Mouse (Mus musculus) left cerebral cortex, postnatal 25 days (tissue): ENCODE measurements around the gene Zfp341. TPM values are rescaled to one million over a fixed set of nuclear protein-coding genes. Genes with fewer than 3 reads are reported as not detected.

ENCODE experiments used
- DNase-seq, 2 experiments: peaks; one replicate each; pipeline ENCODE4 v3.0.0; 2022; ENCODE audit warnings: low spot score in 2 of 2, mixed read lengths in 1 of 2
- intact Hi-C: fragments of 180-260 bp; cut with DNase I; formaldehyde crosslinking; loops from one replicate; pipeline ENCODE4 v1.15.1; 2025
- total RNA-seq, 2 experiments: library from RNA; stranded (reverse); gene quantifications; 2 replicates each; pipeline ENCODE4 v1.2.3; 2021

Gene Zfp341
- total RNA-seq: 10 to 100 TPM; 12.1 to 13.1 TPM

GRCm38 (mm10) chr2:154613118-154614115 is at the start of gene Zfp341, which contains the start of gene 4930519P11Rik:
Gene Zfp341, plus strand, starts transcription at chr2:154613297.
Gene 4930519P11Rik, minus strand, starts transcription at chr2:154613437.
- peak; percentile 88 to 89 for DNase-seq
- intact Hi-C loops: loop anchor here (2.0 kb wide), 2 partner anchors 59 to 197 kb away; no protein-coding TSS in a partner anchor

- intact Hi-C loops: no loop called here
- no peak for DNase-seq
These were observed 49.4 kb upstream of the Zfp341 start for GRCm38 (mm10) chr2:154563612-154564170.

GRCm38 (mm10) chr2:154565562-154565961 is 47.5 kb upstream of the Zfp341 start:
- peak in 1 of 2 experiments; percentile 76 for DNase-seq
- intact Hi-C loops: no loop called here

GRCm38 (mm10) chr2:154566641-154567040 is 46.5 kb upstream of the Zfp341 start:
- no peak for DNase-seq
- intact Hi-C loops: no loop called here

- intact Hi-C loops: no loop called here
These were observed 45.3 kb upstream of the Zfp341 start for GRCm38 (mm10) chr2:154567766-154568165.

GRCm38 (mm10) chr2:154568329-154569070 is 44.6 kb upstream of the Zfp341 start:
- intact Hi-C loops: no loop called here
- DNase-seq: no peak

More at GRCm38 (mm10) chr2:154567766-154568165, 45.3 kb upstream of the Zfp341 start:
- DNase-seq: no peak

- peak; percentile 68 to 73 for DNase-seq
- intact Hi-C loops: no loop called here
These were observed 43.9 kb upstream of the Zfp341 start for GRCm38 (mm10) chr2:154569071-154569748.

GRCm38 (mm10) chr2:154569836-154570286 is 43.2 kb upstream of the Zfp341 start, which contains the start of gene E2f1:
Gene E2f1, minus strand, starts transcription at chr2:154569892.
- peak; percentile 93 to 96 for DNase-seq
- intact Hi-C loops: no loop called here

GRCm38 (mm10) chr2:154570666-154571065 is 42.4 kb upstream of the Zfp341 start:
- intact Hi-C loops: no loop called here
- no peak for DNase-seq

- intact Hi-C loops: no loop called here
- DNase-seq: no peak
These were observed 41.8 kb upstream of the Zfp341 start for GRCm38 (mm10) chr2:154571266-154571665.

- DNase-seq: peak in 1 of 2 experiments; percentile 65
- intact Hi-C loops: no loop called here
These were observed 41.1 kb upstream of the Zfp341 start for GRCm38 (mm10) chr2:154571976-154572375.

- DNase-seq: no peak
- intact Hi-C loops: no loop called here
These were observed 40.1 kb upstream of the Zfp341 start for GRCm38 (mm10) chr2:154572996-154573395.

- no peak for DNase-seq
- intact Hi-C loops: no loop called here
These were observed 38.8 kb upstream of the Zfp341 start for GRCm38 (mm10) chr2:154574271-154574670.

GRCm38 (mm10) chr2:154576876-154577743 is 36.0 kb upstream of the Zfp341 start:
- no peak for DNase-seq
- intact Hi-C loops: no loop called here

GRCm38 (mm10) chr2:154577744-154578067 is 35.4 kb upstream of the Zfp341 start:
- intact Hi-C loops: no loop called here
- DNase-seq: no peak

GRCm38 (mm10) chr2:154580586-154580985 is 32.5 kb upstream of the Zfp341 start:
- intact Hi-C loops: no loop called here

GRCm38 (mm10) chr2:154581421-154581820 is 31.7 kb upstream of the Zfp341 start:
- intact Hi-C loops: no loop called here
- DNase-seq: no peak

More at GRCm38 (mm10) chr2:154580586-154580985, 32.5 kb upstream of the Zfp341 start:
- no peak for DNase-seq
